Mouse (Mus musculus) lung, adult 2 months (tissue): ENCODE data around the gene Capn8.

Experiments used
- CTCF ChIP-seq: fragments of 200-500 bp; IDR thresholded peaks from 2 replicates; pipeline ENCODE4 v1.5.1; 2011; ENCODE audit warnings: mild to moderate bottlenecking, low read length, control low read depth; ENCODE audit not compliant: insufficient read depth
- POLR2A ChIP-seq: fragments of 200-500 bp; IDR thresholded peaks from 2 replicates; pipeline ENCODE4 v1.6.1; 2011; ENCODE audit warnings: low read depth, mild to moderate bottlenecking, control low read depth, low read length, borderline replicate concordance; ENCODE audit errors: extremely low read depth

- TF ChIP-seq POLR2A, result no peak
- no peak for TF ChIP-seq CTCF
These were observed 22.7 kb upstream of the Capn8 start for GRCm38 (mm10) chr1:182542110-182542509.
